Mouse (Mus musculus): Measurements from ENCODE around the gene Pcyt2.

GRCm38 (mm10) chr11:120654741-120655140, 37.0 kb upstream of the Pcyt2 start:
- no peak for TF ChIP-seq CTCF (IDR thresholded peaks at IDR 0.05; ENCODE audit: low read depth)
- no peak for TF ChIP-seq EP300 (IDR thresholded peaks at IDR 0.05; ENCODE audit: low read depth)
